Mouse (Mus musculus) midbrain, postnatal 0 days (tissue): ENCODE measurements at regions not wholly inside any gene's neighbourhood (a gene's known extent, or its start where the extent isn't known, plus 50 kb on each side); places are given as distances from the start of the nearest gene placed in this dataset.
A peak's percentile ranks its signal among the peaks of the same experiment; 100 is the strongest.

Experiments
- ATAC-seq: fragments of 200-750 bp; cut with Nextera tagmentation; 2 replicates; pipeline ENCODE4 v1.8.0; 2017; ENCODE audit warnings: moderate number of reproducible peaks, mild to moderate bottlenecking, moderate TSS enrichment, moderate library complexity; ENCODE audit not compliant: low FRiP score
- DNase-seq: peaks from one replicate; pipeline ENCODE4 v3.0.0-alpha.2; 2015; ENCODE audit warnings: low spot score
- H3K27ac ChIP-seq: fragments of 300-500 bp; sonication (generic); 2 replicates; pipeline ENCODE4 v1.5.1; 2014; ENCODE audit warnings: low read depth, mild to moderate bottlenecking, low read length, mixed read lengths
- H3K27me3 ChIP-seq: fragments of 300-500 bp; sonication (generic); 2 replicates; pipeline ENCODE4 v1.6.1; 2014; ENCODE audit warnings: low read length, control low read depth, mixed read lengths; ENCODE audit not compliant: insufficient read depth
- H3K36me3 ChIP-seq: fragments of 300-500 bp; sonication (generic); 2 replicates; pipeline ENCODE4 v1.6.1; 2014; ENCODE audit warnings: low read length, control low read depth, mixed read lengths; ENCODE audit not compliant: insufficient read depth
- H3K4me1 ChIP-seq: fragments of 300-500 bp; sonication (generic); 2 replicates; pipeline ENCODE4 v1.6.1; 2014; ENCODE audit warnings: mild to moderate bottlenecking, control low read depth, antibody characterized with exemption, low read length, mixed read lengths; ENCODE audit not compliant: insufficient read depth
- H3K4me2 ChIP-seq: fragments of 300-500 bp; sonication (generic); 2 replicates; pipeline ENCODE4 v1.6.1; 2014; ENCODE audit warnings: low read depth, mild to moderate bottlenecking, low read length, mixed read lengths; ENCODE audit not compliant: poor library complexity, severe bottlenecking
- H3K4me3 ChIP-seq: fragments of 300-500 bp; sonication (generic); 2 replicates; pipeline ENCODE4 v1.5.1; 2014; ENCODE audit warnings: low read depth, mild to moderate bottlenecking, low read length, moderate library complexity
- H3K9ac ChIP-seq: fragments of 300-500 bp; sonication (generic); replicated peaks from 2 replicates; pipeline ENCODE4 v1.6.1; 2014; ENCODE audit warnings: mild to moderate bottlenecking, low read length, moderate library complexity, mixed read lengths; ENCODE audit not compliant: poor library complexity, severe bottlenecking
- H3K9me3 ChIP-seq: fragments of 300-500 bp; sonication (generic); 2 replicates; pipeline ENCODE4 v1.6.1; 2016; ENCODE audit warnings: low read length, control low read depth
- CTCF ChIP-seq: IDR thresholded peaks from 2 replicates; pipeline ENCODE4 v1.5.1; 2016; ENCODE audit warnings: antibody characterized with exemption, mild to moderate bottlenecking
- WGBS: fragments of 180-500 bp; shearing (Covaris S2); extraction: QIAGEN DNeasy Blood & Tissue Kit; methylation state at CpG from one replicate; pipeline ENCODE4 v1.1.7; 2014; 5-methylcytosine and 5-hydroxymethylcytosine counted together

GRCm38 (mm10) chr14:120722546-120723112 lies 188.4 kb upstream of the Ipo5 start:
- Histone ChIP-seq H3K9me3 (no peaks in the 10 kb centered on the region), H3K36me3 (no peaks in the 10 kb centered on the region), H3K27me3 (no peaks in the 10 kb centered on the region), H3K4me3 (no peak overlapping the region), H3K4me2 (no peak overlapping the region), H3K27ac (no peak overlapping the region), H3K9ac (no peak overlapping the region), H3K4me1 (0 out of 2 replicates have a peak, but pooled peaks cover 3% of the 10 kb centered on the region)
- no peak for TF ChIP-seq CTCF
- 73% methylated on average over 6 of the region's 6 CpGs for WGBS
- ATAC-seq (no peak), DNase-seq (no peak)

GRCm38 (mm10) chr14:120728107-120728506 lies 182.9 kb upstream of the Ipo5 start:
- H3K4me2 ChIP-seq: no peak overlapping the region
- no peak overlapping the region for H3K9ac ChIP-seq
- H3K27me3 ChIP-seq: no peaks in the 10 kb centered on the region
- no peak overlapping the region for H3K27ac ChIP-seq
- TF ChIP-seq CTCF: no peak
- no peaks in the 10 kb centered on the region for H3K36me3 ChIP-seq
- H3K4me3 ChIP-seq: no peak overlapping the region
- WGBS: 86% methylated on average over 10 of the region's 10 CpGs
- H3K9me3 ChIP-seq: no peaks in the 10 kb centered on the region
- DNase-seq (no peak), ATAC-seq (no peak)
- no peaks in the 10 kb centered on the region for H3K4me1 ChIP-seq

GRCm38 (mm10) chr14:120730226-120730625 lies 180.8 kb upstream of the Ipo5 start:
- Histone ChIP-seq H3K4me2 (no peak overlapping the region), H3K27ac (no peak overlapping the region), H3K4me1 (no peaks in the 10 kb centered on the region), H3K4me3 (no peak overlapping the region), H3K36me3 (no peaks in the 10 kb centered on the region), H3K9ac (no peak overlapping the region), H3K9me3 (no peaks in the 10 kb centered on the region), H3K27me3 (no peaks in the 10 kb centered on the region)
- no peak for ATAC-seq
- DNase-seq: no peak
- 58% methylated on average over 3 of the region's 3 CpGs for WGBS
- TF ChIP-seq CTCF: no peak

- H3K9me3 ChIP-seq: no peaks in the 10 kb centered on the region
- H3K9ac ChIP-seq: no peak overlapping the region
- no peak for DNase-seq
- no peak for ATAC-seq
- no peak overlapping the region for H3K4me3 ChIP-seq
- no peak overlapping the region for H3K27ac ChIP-seq
- H3K4me1 ChIP-seq: no peaks in the 10 kb centered on the region
- no peaks in the 10 kb centered on the region for H3K36me3 ChIP-seq
- WGBS: 72% methylated on average over 7 of the region's 7 CpGs
- H3K4me2 ChIP-seq: no peak overlapping the region
- TF ChIP-seq CTCF: no peak
- H3K27me3 ChIP-seq: no peaks in the 10 kb centered on the region
Observed at GRCm38 (mm10) chr14:120731679-120732281, 179.2 kb upstream of the Ipo5 start.

- ATAC-seq: peak; percentile 54; the same call in 1 of the 2 replicates
- H3K4me1 ChIP-seq: no peaks in the 10 kb centered on the region
- H3K9me3 ChIP-seq: no peaks in the 10 kb centered on the region
- H3K9ac ChIP-seq: no peak overlapping the region
- no peaks in the 10 kb centered on the region for H3K27me3 ChIP-seq
- no peak overlapping the region for H3K27ac ChIP-seq
- DNase-seq: peak; percentile 31
- no peak overlapping the region for H3K4me3 ChIP-seq
- H3K4me2 ChIP-seq: no peak overlapping the region
- no peaks in the 10 kb centered on the region for H3K36me3 ChIP-seq
- TF ChIP-seq CTCF: no peak
- WGBS: 68% methylated on average over 15 of the region's 15 CpGs
Observed at GRCm38 (mm10) chr14:120732400-120733138, 178.5 kb upstream of the Ipo5 start.

- Histone ChIP-seq H3K4me1 (no peaks in the 10 kb centered on the region), H3K27me3 (no peaks in the 10 kb centered on the region), H3K4me2 (no peak overlapping the region), H3K36me3 (no peaks in the 10 kb centered on the region), H3K9ac (no peak overlapping the region), H3K4me3 (no peak overlapping the region), H3K27ac (no peak overlapping the region), H3K9me3 (no peaks in the 10 kb centered on the region)
- WGBS: 85% methylated on average over 5 of the region's 5 CpGs
- no peak for TF ChIP-seq CTCF
- no peak for DNase-seq
- ATAC-seq: no peak
Observed at GRCm38 (mm10) chr14:120741492-120742054, 169.5 kb upstream of the Ipo5 start.
